ENCODE assay signal across 14 mouse cellular contexts in genomic region chr17:15459761-15460160, GRCm38 (mm10).
"Had no signal": no experiment of that assay in that cellular context is flagged by ENCODE, and none has a peak within 500 bp of the region (broad histone marks: within the 10 kb centered on the region; RNA-seq: fewer than 3 reads in every experiment).

No protein-coding gene starts in this region.

- DNase-seq: kidney, adult 8-10 months; kidney, postnatal 25 days; liver; liver, embryonic 13.5 days; liver, postnatal 0 days; lung, postnatal 14 days; spleen, adult 18-20 months; thymus, adult 2 months; thymus, postnatal 25 days had no signal

- H3K4me1 ChIP-seq: limb, embryonic 12.5 days; lung, embryonic 15.5 days; midbrain, embryonic 15.5 days had no signal

- H3K27ac ChIP-seq: limb, embryonic 12.5 days; liver, embryonic 13.5 days; lung, embryonic 15.5 days; macrophage; midbrain, embryonic 15.5 days had no signal

- H3K27me3 ChIP-seq: limb, embryonic 12.5 days; liver, embryonic 13.5 days; lung, embryonic 15.5 days; midbrain, embryonic 15.5 days had no signal

- H3K4me3 ChIP-seq: limb, embryonic 12.5 days; liver, embryonic 13.5 days; lung, embryonic 15.5 days; megakaryocyte, embryonic 14.5 days; midbrain, embryonic 15.5 days had no signal
